Mouse (Mus musculus): ENCODE results near the gene S100a7a.
A peak's percentile ranks its signal among the peaks of the same experiment; 100 is the strongest.

Gene S100a7a

GRCm38 (mm10) chr3:90653717-90654116 lies at the start of gene S100a7a:
TSS of gene S100a7a (plus strand) at chr3:90654017.
- DNase-seq (ENCODE audit: low spot score in 2 of 2) = no peak

- peak; percentile 75 to 76 for DNase-seq (ENCODE audit: low spot score in 2 of 2)
Observed at GRCm38 (mm10) chr3:90604416-90604815, 49.4 kb upstream of the S100a7a start.

GRCm38 (mm10) chr3:90605049-90605448 lies 48.8 kb upstream of the S100a7a start:
- DNase-seq (ENCODE audit: low spot score in 2 of 2) = no peak

GRCm38 (mm10) chr3:90605736-90606135 lies 48.1 kb upstream of the S100a7a start:
- no peak for DNase-seq (ENCODE audit: low spot score in 2 of 2)

- DNase-seq (ENCODE audit: low spot score in 2 of 2) = no peak
Observed at GRCm38 (mm10) chr3:90606185-90606584, 47.6 kb upstream of the S100a7a start.

GRCm38 (mm10) chr3:90607361-90607760 lies 46.5 kb upstream of the S100a7a start:
- DNase-seq (ENCODE audit: low spot score in 2 of 2) = no peak

- DNase-seq (ENCODE audit: low spot score in 2 of 2) = no peak
Observed at GRCm38 (mm10) chr3:90608223-90608622, 45.6 kb upstream of the S100a7a start, which contains the start of gene S100a5. TSS of gene S100a5 (plus strand) at chr3:90608523.

- no peak for DNase-seq (ENCODE audit: low spot score in 2 of 2)
Observed at GRCm38 (mm10) chr3:90609102-90609501, 44.7 kb upstream of the S100a7a start.

- no peak for DNase-seq (ENCODE audit: low spot score in 2 of 2)
Observed at GRCm38 (mm10) chr3:90611494-90611893, 42.3 kb upstream of the S100a7a start.

- DNase-seq (ENCODE audit: low spot score in 2 of 2) = no peak
Observed at GRCm38 (mm10) chr3:90612061-90612460, 41.8 kb upstream of the S100a7a start.

- DNase-seq (ENCODE audit: low spot score in 2 of 2) = peak; percentile 47 to 56
Observed at GRCm38 (mm10) chr3:90612728-90613291, 41.0 kb upstream of the S100a7a start, which contains the start of gene S100a6. TSS of gene S100a6 (plus strand) at chr3:90612882.

GRCm38 (mm10) chr3:90613461-90614147 lies 40.2 kb upstream of the S100a7a start:
- DNase-seq (ENCODE audit: low spot score in 2 of 2) = no peak

GRCm38 (mm10) chr3:90614148-90614530 lies 39.7 kb upstream of the S100a7a start:
- DNase-seq (ENCODE audit: low spot score in 2 of 2) = no peak

- DNase-seq (ENCODE audit: low spot score in 2 of 2) = no peak
Observed at GRCm38 (mm10) chr3:90614611-90615251, 39.1 kb upstream of the S100a7a start.

GRCm38 (mm10) chr3:90615415-90615814 lies 38.4 kb upstream of the S100a7a start:
- DNase-seq (ENCODE audit: low spot score in 2 of 2) = peak; percentile 80 to 82

- no peak for DNase-seq (ENCODE audit: low spot score in 2 of 2)
Observed at GRCm38 (mm10) chr3:90615911-90616310, 37.9 kb upstream of the S100a7a start.

GRCm38 (mm10) chr3:90617586-90617985 lies 36.2 kb upstream of the S100a7a start:
- no peak for DNase-seq (ENCODE audit: low spot score in 2 of 2)

- DNase-seq (ENCODE audit: low spot score in 2 of 2) = no peak
Observed at GRCm38 (mm10) chr3:90621552-90621951, 32.3 kb upstream of the S100a7a start.

GRCm38 (mm10) chr3:90623435-90624071 lies 30.3 kb upstream of the S100a7a start:
- peak in 1 of 2 experiments; percentile 31 for DNase-seq (ENCODE audit: low spot score in 2 of 2)

- no peak for DNase-seq (ENCODE audit: low spot score in 2 of 2)
Observed at GRCm38 (mm10) chr3:90625496-90625895, 28.3 kb upstream of the S100a7a start.

- DNase-seq (ENCODE audit: low spot score in 2 of 2) = no peak
Observed at GRCm38 (mm10) chr3:90626266-90627021, 27.4 kb upstream of the S100a7a start.

- no peak for DNase-seq (ENCODE audit: low spot score in 2 of 2)
Observed at GRCm38 (mm10) chr3:90627366-90627765, 26.5 kb upstream of the S100a7a start.

All from right cerebral cortex, adult 2 months (tissue).